Mouse (Mus musculus): ENCODE data around the gene Pcsk5.

GRCm38 (mm10) chr19:17412915-17413459, 424.4 kb downstream of the Pcsk5 start:
- no peak for TF ChIP-seq POLR2A (IDR thresholded peaks at IDR 0.05; ENCODE audit: extremely low read depth, insufficient read depth, low read length)
- no peak for TF ChIP-seq CTCF (IDR thresholded peaks at IDR 0.05; ENCODE audit: low read depth, low read length)
